Mouse (Mus musculus): Measurements from ENCODE around the gene Adam19. TPM values are rescaled to one million over a fixed set of nuclear protein-coding genes. Genes with fewer than 3 reads are reported as not detected.

Gene Adam19
- total and polyA plus RNA-seq, 2 experiments from 2014 or later: 5.8 to 18.5 TPM

DNA sequence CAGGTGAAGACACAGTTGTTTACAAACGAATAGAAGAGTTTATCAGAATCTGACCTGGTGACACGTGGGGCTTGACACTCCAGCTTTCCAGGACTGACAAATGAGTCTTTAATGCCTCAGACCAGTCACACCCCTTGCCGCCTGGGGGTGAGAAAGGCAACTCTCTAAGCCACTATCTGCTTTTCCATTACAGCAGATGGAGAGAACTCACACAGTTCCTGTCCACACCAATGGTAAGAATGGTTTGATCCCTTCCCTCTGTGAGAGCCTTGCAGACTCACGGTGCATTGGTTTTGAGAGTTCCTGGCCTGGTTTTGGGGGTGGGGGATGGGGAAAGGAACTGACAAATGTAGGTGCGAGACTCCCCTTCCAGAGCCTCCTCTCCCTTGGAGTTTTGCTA lies 1.5 kb upstream of the Adam19 start:
- Histone ChIP-seq H3K36me3 (ENCODE audit: insufficient read depth, low read length) (no peaks in the 10 kb centered on the region), H3K27me3 (ENCODE audit: insufficient read depth, low read length) (no peaks in the 10 kb centered on the region), H3K27ac (no peak overlapping the region), H3K4me1 (ENCODE audit: insufficient read depth, low read length) (no peaks in the 10 kb centered on the region), H3K9ac (replicated peaks; ENCODE audit: low read length) (no peak overlapping the region), H3K4me2 (ENCODE audit: low read depth, low read length) (no peak overlapping the region), H3K4me3 (ENCODE audit: low read length) (no peak overlapping the region), H3K9me3 (ENCODE audit: low read length) (no peaks in the 10 kb centered on the region)
- TF ChIP-seq CTCF (IDR thresholded peaks at IDR 0.05; ENCODE audit: low read depth): no peak
- WGBS: 53% methylated on average over 5 of the region's 5 CpGs
- ATAC-seq: no peak
- DNase-seq (ENCODE audit: low spot score): no peak

DNA sequence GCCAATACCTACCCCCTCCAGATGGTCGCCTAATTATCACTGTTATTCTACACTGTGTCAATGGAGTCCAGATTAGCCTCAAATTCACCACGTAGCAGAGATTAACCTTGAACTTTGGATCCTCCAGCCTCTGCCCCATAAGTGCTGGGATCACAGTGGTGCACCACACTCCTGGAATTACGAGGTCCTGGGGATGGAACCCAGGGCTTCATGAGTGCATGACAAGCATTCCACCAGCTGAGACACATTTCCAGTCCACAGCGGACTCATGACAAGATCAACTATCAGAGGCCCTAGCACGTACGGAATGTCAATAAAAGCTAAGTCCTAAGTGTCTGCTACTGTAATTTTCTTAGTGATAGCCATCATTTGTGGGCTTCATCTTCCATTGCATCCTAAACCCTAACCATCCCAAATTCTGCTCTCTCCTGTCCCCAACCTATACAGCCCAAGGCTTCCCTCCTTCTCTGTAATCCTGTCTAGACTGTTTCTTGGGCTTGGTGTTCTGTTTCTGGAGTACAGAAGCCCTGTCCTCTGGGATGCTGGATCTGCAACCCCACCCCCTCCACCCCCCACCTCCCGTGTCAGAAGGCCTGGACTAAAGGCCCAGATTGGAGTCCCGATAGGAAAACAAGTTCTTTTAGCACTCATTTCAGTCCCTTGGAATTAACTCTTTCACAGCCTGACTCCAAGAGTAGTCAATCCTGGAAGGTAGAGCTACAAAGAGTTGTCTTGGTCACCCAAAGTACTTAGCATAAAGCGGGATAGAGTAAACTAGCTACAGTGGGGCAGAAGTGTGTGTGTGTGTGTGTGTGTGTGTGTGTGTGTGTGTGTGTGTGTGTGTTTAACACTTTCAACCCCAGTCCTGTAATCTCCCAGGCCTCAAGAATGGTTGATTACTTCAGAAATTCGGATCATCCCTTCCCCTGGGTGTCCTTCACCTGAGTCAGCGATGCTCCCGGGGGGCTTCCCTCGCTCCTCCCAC lies 589 bp upstream of the Adam19 start:
- no peak for DNase-seq (ENCODE audit: low spot score)
- H3K4me2 ChIP-seq (ENCODE audit: low read depth, low read length): peak overlapping the region; percentile 74
- H3K27me3 ChIP-seq (ENCODE audit: insufficient read depth, low read length): no peaks in the 10 kb centered on the region
- no peaks in the 10 kb centered on the region for H3K9me3 ChIP-seq (ENCODE audit: low read length)
- TF ChIP-seq CTCF (IDR thresholded peaks at IDR 0.05; ENCODE audit: low read depth): no peak
- peak overlapping the region; percentile 68 for H3K4me3 ChIP-seq (ENCODE audit: low read length)
- H3K9ac ChIP-seq (replicated peaks; ENCODE audit: low read length): peak overlapping the region; percentile 76
- peak overlapping the region; percentile 91 for H3K27ac ChIP-seq
- ATAC-seq: peak; percentile 46; the same call in 1 of the 2 replicates
- H3K4me1 ChIP-seq (ENCODE audit: insufficient read depth, low read length): no peaks in the 10 kb centered on the region
- 32% methylated on average over 13 of the region's 13 CpGs for WGBS
- H3K36me3 ChIP-seq (ENCODE audit: insufficient read depth, low read length): no peaks in the 10 kb centered on the region

DNA sequence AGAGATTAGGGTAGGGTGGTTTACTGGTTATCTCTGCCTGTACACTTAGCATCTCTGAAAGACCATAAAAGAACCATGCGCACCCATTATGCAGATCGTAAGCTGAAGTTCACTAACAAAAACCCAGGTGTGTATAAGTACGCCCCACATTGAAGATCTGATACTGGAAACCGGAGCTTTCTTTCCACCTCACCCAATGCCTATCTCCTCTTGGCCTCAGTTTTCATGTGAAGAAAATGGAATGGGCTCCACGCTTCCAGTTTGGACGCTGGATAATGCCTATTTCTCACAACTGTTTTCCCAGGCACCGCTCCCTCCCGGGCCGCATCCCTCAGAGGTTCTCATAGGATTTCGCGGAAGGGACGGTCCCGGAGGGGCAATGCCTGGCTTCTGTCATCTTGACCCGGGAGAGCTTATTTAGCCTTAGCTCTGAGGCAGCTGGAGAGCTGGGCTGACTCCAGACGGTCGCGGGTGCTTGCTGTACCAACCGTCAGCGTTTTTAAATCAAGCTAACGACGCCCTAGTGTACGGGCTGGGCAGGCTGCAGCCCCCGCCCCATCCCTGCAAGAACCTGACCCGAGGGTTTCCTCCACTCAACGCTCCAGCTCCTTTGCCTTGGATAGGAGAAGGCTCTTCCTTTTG lies 1.1 kb downstream of the Adam19 start:
- peak; percentile 51 for DNase-seq (ENCODE audit: low spot score)
- Histone ChIP-seq H3K4me1 (ENCODE audit: insufficient read depth, low read length) (no peaks in the 10 kb centered on the region), H3K4me3 (ENCODE audit: low read length) (peak overlapping the region; percentile 68), H3K9ac (replicated peaks; ENCODE audit: low read length) (peak overlapping the region; percentile 76), H3K27ac (peak overlapping the region; percentile 91), H3K9me3 (ENCODE audit: low read length) (no peaks in the 10 kb centered on the region), H3K27me3 (ENCODE audit: insufficient read depth, low read length) (no peaks in the 10 kb centered on the region), H3K4me2 (ENCODE audit: low read depth, low read length) (peak overlapping the region; percentile 74), H3K36me3 (ENCODE audit: insufficient read depth, low read length) (no peaks in the 10 kb centered on the region)
- no peak for TF ChIP-seq CTCF (IDR thresholded peaks at IDR 0.05; ENCODE audit: low read depth)
- 3% methylated on average over 25 of the region's 25 CpGs for WGBS
- no peak for ATAC-seq

DNA sequence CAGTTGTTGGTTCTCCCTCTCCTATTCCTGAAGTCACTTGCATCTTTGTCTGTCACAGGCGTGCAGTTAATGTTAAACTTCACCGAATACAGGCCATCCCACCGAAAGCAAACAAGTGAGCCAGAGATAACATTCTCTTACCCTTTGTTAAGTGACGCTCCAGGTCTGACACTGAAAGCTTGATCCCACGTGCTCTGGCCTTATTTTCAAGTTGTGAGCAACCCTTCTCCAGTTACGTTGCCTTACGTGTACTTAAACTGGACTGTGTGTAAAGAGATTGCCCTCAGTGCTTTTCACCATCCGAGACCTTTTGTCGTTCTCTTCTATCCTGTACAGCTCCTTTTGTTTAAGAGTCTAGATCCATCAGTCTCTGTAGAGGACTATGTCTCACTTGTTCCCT lies 2.2 kb downstream of the Adam19 start:
- Histone ChIP-seq H3K36me3 (ENCODE audit: insufficient read depth, low read length) (no peaks in the 10 kb centered on the region), H3K4me2 (ENCODE audit: low read depth, low read length) (peak overlapping the region; percentile 74), H3K9me3 (ENCODE audit: low read length) (no peaks in the 10 kb centered on the region), H3K4me3 (ENCODE audit: low read length) (no peak overlapping the region), H3K27me3 (ENCODE audit: insufficient read depth, low read length) (no peaks in the 10 kb centered on the region), H3K9ac (replicated peaks; ENCODE audit: low read length) (no peak overlapping the region), H3K27ac (no peak overlapping the region), H3K4me1 (ENCODE audit: insufficient read depth, low read length) (no peaks in the 10 kb centered on the region)
- 53% methylated on average over 9 of the region's 9 CpGs for WGBS
- ATAC-seq (no peak), DNase-seq (ENCODE audit: low spot score) (no peak)
- TF ChIP-seq CTCF (IDR thresholded peaks at IDR 0.05; ENCODE audit: low read depth): no peak

DNA sequence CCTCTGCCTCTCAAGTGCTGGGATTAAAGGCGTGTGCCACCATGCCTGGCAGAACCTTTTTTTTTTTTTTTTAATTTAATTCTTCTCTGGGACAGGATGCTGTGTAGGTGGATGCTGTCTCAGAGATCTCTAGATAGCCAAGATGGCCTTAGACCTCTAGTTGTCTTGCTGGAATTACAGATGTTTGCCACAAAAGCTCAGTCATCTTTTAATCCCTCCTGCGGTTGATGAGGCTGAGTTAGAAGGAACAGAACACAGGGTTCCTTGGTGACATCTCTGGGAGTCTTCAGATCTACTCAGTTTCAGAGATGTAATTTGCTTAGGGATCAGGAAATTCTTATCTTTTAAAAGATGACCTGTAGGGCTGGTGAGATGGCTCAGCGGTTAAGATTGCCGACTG lies 3.1 kb downstream of the Adam19 start:
- H3K4me3 ChIP-seq (ENCODE audit: low read length): no peak overlapping the region
- no peak for DNase-seq (ENCODE audit: low spot score)
- H3K9me3 ChIP-seq (ENCODE audit: low read length): no peaks in the 10 kb centered on the region
- no peak for TF ChIP-seq CTCF (IDR thresholded peaks at IDR 0.05; ENCODE audit: low read depth)
- H3K27ac ChIP-seq: no peak overlapping the region
- no peak overlapping the region for H3K9ac ChIP-seq (replicated peaks; ENCODE audit: low read length)
- H3K4me2 ChIP-seq (ENCODE audit: low read depth, low read length): no peak overlapping the region
- ATAC-seq: no peak
- no peaks in the 10 kb centered on the region for H3K27me3 ChIP-seq (ENCODE audit: insufficient read depth, low read length)
- over 99% methylated on average over 4 of the region's 4 CpGs for WGBS
- H3K4me1 ChIP-seq (ENCODE audit: insufficient read depth, low read length): no peaks in the 10 kb centered on the region
- H3K36me3 ChIP-seq (ENCODE audit: insufficient read depth, low read length): no peaks in the 10 kb centered on the region

DNA sequence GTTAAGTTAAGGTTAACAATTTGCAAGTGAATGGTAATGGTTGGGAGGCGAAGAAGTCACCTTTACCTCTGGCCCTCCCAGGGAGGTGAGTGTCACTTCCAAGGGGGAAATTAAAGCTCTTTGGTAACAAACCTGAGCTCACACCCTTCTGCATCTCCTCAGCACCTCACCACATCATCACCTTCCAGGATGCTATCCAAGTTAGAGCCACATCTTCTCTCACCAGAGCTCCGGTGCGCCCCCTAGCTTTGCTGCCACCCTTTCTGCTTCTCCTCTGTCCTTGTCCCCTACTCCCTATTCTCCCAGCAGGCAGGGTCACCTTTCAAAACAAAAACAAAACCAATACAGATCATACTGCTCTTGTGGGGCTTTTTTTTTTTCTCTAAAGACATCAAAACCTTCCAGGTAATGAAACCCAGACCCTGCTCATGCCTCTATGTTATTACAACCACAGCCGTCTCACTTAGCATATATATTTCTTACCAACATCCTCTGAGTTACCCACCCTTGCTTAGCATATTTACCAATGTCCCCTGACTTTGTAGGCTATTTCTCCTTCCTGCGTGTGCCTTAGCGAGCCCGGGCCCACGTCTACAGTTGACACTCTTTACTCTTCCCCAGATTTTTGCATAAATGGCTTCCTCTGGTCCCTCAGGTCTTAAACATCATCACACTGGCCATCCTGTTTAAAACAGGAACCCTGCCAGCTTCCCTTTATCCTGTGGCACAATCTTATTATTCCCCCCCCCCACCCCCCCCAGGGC lies 4.3 kb downstream of the Adam19 start:
- H3K4me2 ChIP-seq (ENCODE audit: low read depth, low read length): no peak overlapping the region
- H3K4me3 ChIP-seq (ENCODE audit: low read length): no peak overlapping the region
- 79% methylated on average over 8 of the region's 8 CpGs for WGBS
- H3K27me3 ChIP-seq (ENCODE audit: insufficient read depth, low read length): no peaks in the 10 kb centered on the region
- no peaks in the 10 kb centered on the region for H3K9me3 ChIP-seq (ENCODE audit: low read length)
- H3K9ac ChIP-seq (replicated peaks; ENCODE audit: low read length): no peak overlapping the region
- no peak overlapping the region for H3K27ac ChIP-seq
- 0 out of 2 replicates have a peak, but pooled peaks cover 2% of the 10 kb centered on the region for H3K4me1 ChIP-seq (ENCODE audit: insufficient read depth, low read length)
- no peak for DNase-seq (ENCODE audit: low spot score)
- no peak for ATAC-seq
- TF ChIP-seq CTCF (IDR thresholded peaks at IDR 0.05; ENCODE audit: low read depth): peak; percentile 18; the same call in 1 of the 2 replicates
- H3K36me3 ChIP-seq (ENCODE audit: insufficient read depth, low read length): no peaks in the 10 kb centered on the region
